Mouse (Mus musculus) kidney, adult 2 months (tissue): ENCODE measurements at regions not wholly inside any gene's neighbourhood (a gene's known extent, or its start where the extent isn't known, plus 50 kb on each side); places are given as distances from the start of the nearest gene placed in this dataset.

ENCODE experiments used
- CTCF ChIP-seq: fragments of 200-500 bp; conservative IDR thresholded peaks from 2 replicates; pipeline ENCODE4 v1.5.1; 2011; ENCODE audit warnings: low read depth, mild to moderate bottlenecking, control low read depth, low read length, moderate library complexity, mixed read lengths; ENCODE audit not compliant: insufficient read depth, insufficient read length
- POLR2A ChIP-seq: fragments of 200-500 bp; IDR thresholded peaks from one replicate; pipeline ENCODE4 v1.6.1; 2011; ENCODE audit warnings: low read depth, low read length, control low read depth

DNA sequence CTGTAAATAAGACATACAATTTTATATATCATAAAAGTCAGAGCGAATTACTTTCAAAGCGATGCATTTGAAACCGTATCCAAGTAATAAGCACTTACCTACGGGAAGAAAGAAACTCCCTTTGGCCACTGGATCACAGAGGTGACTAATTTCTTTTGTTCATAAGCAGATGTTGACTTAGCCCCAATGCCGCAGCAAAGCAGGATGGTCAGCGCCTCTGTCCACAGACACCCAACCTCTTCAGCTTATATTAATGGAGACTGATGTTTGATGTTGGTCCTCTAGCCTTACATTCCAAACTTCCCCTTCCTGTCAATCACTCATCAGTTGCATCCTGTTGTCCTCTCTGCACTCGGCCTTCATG lies 247.9 kb downstream of the Tbc1d1 start:
- no peak for TF ChIP-seq POLR2A
- no peak for TF ChIP-seq CTCF
